Mouse (Mus musculus) CH12.LX (cell line): ENCODE data around the gene Npl. TPM values are rescaled to one million over a fixed set of nuclear protein-coding genes. Genes with fewer than 3 reads are reported as not detected.

ENCODE experiments used
- DNase-seq: peaks from one replicate; pipeline ENCODE4 v3.0.0-alpha.2; 2013; ENCODE audit errors: extremely low read depth
- H3K27ac ChIP-seq: 2 replicates; pipeline ENCODE4 v1.5.1; 2012; ENCODE audit warnings: low read depth, mild to moderate bottlenecking, control low read depth, moderate library complexity; ENCODE audit not compliant: insufficient read depth
- H3K27me3 ChIP-seq: replicated peaks from 2 replicates; pipeline ENCODE3; 2012; ENCODE audit warnings: inconsistent platforms
- H3K36me3 ChIP-seq, 2 experiments: replicated peaks in 1 of 2; 2 replicates each; pipeline versions ENCODE3 to v1.6.1; 2012; ENCODE audit warnings: inconsistent platforms in 1 of 2, low read length in 1 of 2, mild to moderate bottlenecking in 1 of 2, mixed read lengths in 1 of 2, moderate library complexity in 1 of 2; ENCODE audit not compliant: control insufficient read depth in 1 of 2, insufficient read depth in 1 of 2
- H3K4me1 ChIP-seq, 2 experiments: 2 replicates each; pipeline ENCODE4 v1.6.1; 2012; ENCODE audit warnings: inconsistent platforms in 1 of 2, moderate library complexity in 1 of 2; ENCODE audit not compliant: insufficient read depth in 2 of 2, control insufficient read depth in 1 of 2
- H3K4me2 ChIP-seq: 2 replicates; pipeline ENCODE4 v1.6.1; 2012; ENCODE audit warnings: low read depth, mild to moderate bottlenecking, control low read depth; ENCODE audit not compliant: poor library complexity, insufficient read depth, severe bottlenecking
- H3K4me3 ChIP-seq, 3 experiments: fragments of 150-350 bp in 1 of 3; sonication (generic) in 1 of 3; replicated peaks in 1 of 3; 2 replicates each; pipeline versions ENCODE3 to v1.5.1; 2011 to 2012; ENCODE audit warnings: low read depth in 2 of 3, low read length in 2 of 3, mild to moderate bottlenecking in 2 of 3, moderate library complexity in 2 of 3, control low read depth in 1 of 3, improper control_type of control experiment in 1 of 3, inconsistent platforms in 1 of 3, mixed read lengths in 1 of 3; ENCODE audit not compliant: poor library complexity in 1 of 3
- H3K79me2 ChIP-seq: replicated peaks from 2 replicates; pipeline ENCODE4 v1.6.1; 2012; ENCODE audit warnings: mild to moderate bottlenecking, moderate library complexity; ENCODE audit not compliant: control insufficient read depth, poor library complexity, insufficient read depth, severe bottlenecking; ENCODE audit errors: extremely low read depth
- H3K9ac ChIP-seq: 2 replicates; pipeline ENCODE4 v1.6.1; 2012; ENCODE audit warnings: low read depth, mild to moderate bottlenecking, control low read depth, moderate library complexity; ENCODE audit not compliant: insufficient read depth
- H3K9me3 ChIP-seq: replicated peaks from 2 replicates; pipeline ENCODE3; 2012; ENCODE audit warnings: low read length, inconsistent platforms, mixed read lengths
- BHLHE40 ChIP-seq: IDR thresholded peaks from 2 replicates; pipeline ENCODE4 v1.6.1; 2011; ENCODE audit warnings: mild to moderate bottlenecking, low read depth, low read length, improper control_type of control experiment
- CHD2 ChIP-seq: IDR thresholded peaks from 2 replicates; pipeline ENCODE4 v1.6.1; 2011; ENCODE audit warnings: low read length, improper control_type of control experiment
- CTCF ChIP-seq, 2 experiments: IDR thresholded peaks in 1 of 2; conservative IDR thresholded peaks in 1 of 2; 2 replicates each; pipeline ENCODE4 v1.5.1; 2011 to 2012; ENCODE audit warnings: low read depth in 2 of 2, low read length in 2 of 2, improper control_type of control experiment in 1 of 2, inconsistent platforms in 1 of 2, mild to moderate bottlenecking in 1 of 2, moderate library complexity in 1 of 2
- ETS1 ChIP-seq: conservative IDR thresholded peaks from 2 replicates; pipeline ENCODE4 v1.6.1; 2012; ENCODE audit warnings: low read depth, mild to moderate bottlenecking, inconsistent platforms, low read length, improper control_type of control experiment, moderate library complexity
- GABPA ChIP-seq: IDR thresholded peaks from 2 replicates; pipeline ENCODE4 v1.6.1; 2012; ENCODE audit warnings: low read depth, low read length, improper control_type of control experiment, inconsistent platforms; ENCODE audit not compliant: insufficient replicate concordance
- JUND ChIP-seq: conservative IDR thresholded peaks from 2 replicates; pipeline ENCODE4 v1.6.1; 2011; ENCODE audit warnings: low read depth, low read length, improper control_type of control experiment
- MAZ ChIP-seq: IDR thresholded peaks from 2 replicates; pipeline ENCODE4 v1.6.1; 2012; ENCODE audit warnings: low read depth, mild to moderate bottlenecking, inconsistent platforms, low read length, improper control_type of control experiment, moderate library complexity
- MEF2A ChIP-seq: IDR thresholded peaks from 2 replicates; pipeline ENCODE4 v1.6.1; 2014; ENCODE audit warnings: low read depth, mild to moderate bottlenecking, inconsistent platforms, low read length, improper control_type of control experiment, borderline replicate concordance
- MXI1 ChIP-seq: IDR thresholded peaks from 2 replicates; pipeline ENCODE4 v1.6.1; 2011; ENCODE audit warnings: mild to moderate bottlenecking, low read depth, low read length, improper control_type of control experiment
- MYC ChIP-seq: IDR thresholded peaks from 2 replicates; pipeline ENCODE4 v1.6.1; 2011; ENCODE audit warnings: low read depth, mild to moderate bottlenecking, improper control_type of control experiment, low read length
- NELFE ChIP-seq: IDR thresholded peaks from 2 replicates; pipeline ENCODE4 v1.6.1; 2011; ENCODE audit warnings: low read depth, low read length, improper control_type of control experiment
- NRF1 ChIP-seq: IDR thresholded peaks from 2 replicates; pipeline ENCODE4 v1.6.1; 2014; ENCODE audit warnings: low read depth, mild to moderate bottlenecking, inconsistent platforms, low read length, improper control_type of control experiment, moderate library complexity
- POLR2A ChIP-seq: IDR thresholded peaks from 2 replicates; pipeline ENCODE4 v1.6.1; 2011; ENCODE audit warnings: low read depth, mild to moderate bottlenecking, improper control_type of control experiment, low read length
- RAD21 ChIP-seq: IDR thresholded peaks from 2 replicates; pipeline ENCODE4 v1.6.1; 2011; ENCODE audit warnings: low read depth, mild to moderate bottlenecking, low read length, improper control_type of control experiment, moderate library complexity
- SIN3A ChIP-seq: IDR thresholded peaks from 2 replicates; pipeline ENCODE4 v1.6.1; 2012; ENCODE audit warnings: low read length, improper control_type of control experiment, inconsistent platforms
- TBP ChIP-seq: conservative IDR thresholded peaks from 2 replicates; pipeline ENCODE4 v1.6.1; 2011; ENCODE audit warnings: low read depth, low read length, improper control_type of control experiment
- TCF12 ChIP-seq: IDR thresholded peaks from 2 replicates; pipeline ENCODE4 v1.6.1; 2014; ENCODE audit warnings: low read depth, mild to moderate bottlenecking, inconsistent platforms, low read length, improper control_type of control experiment
- UBTF ChIP-seq: IDR thresholded peaks from 2 replicates; pipeline ENCODE4 v1.6.1; 2012; ENCODE audit warnings: low read depth, mild to moderate bottlenecking, inconsistent platforms, low read length, improper control_type of control experiment, moderate library complexity
- USF1 ChIP-seq: IDR thresholded peaks from 2 replicates; pipeline ENCODE4 v1.6.1; 2014; ENCODE audit warnings: low read depth, mild to moderate bottlenecking, inconsistent platforms, low read length, improper control_type of control experiment
- USF2 ChIP-seq: conservative IDR thresholded peaks from 2 replicates; pipeline ENCODE4 v1.6.1; 2011; ENCODE audit warnings: low read depth, low read length, improper control_type of control experiment
- ZC3H11A ChIP-seq: IDR thresholded peaks from 2 replicates; pipeline ENCODE4 v1.6.1; 2012; ENCODE audit warnings: low read depth, mild to moderate bottlenecking, inconsistent platforms, low read length, improper control_type of control experiment
- ZKSCAN1 ChIP-seq: IDR thresholded peaks from 2 replicates; pipeline ENCODE4 v1.6.1; 2012; ENCODE audit warnings: low read depth, inconsistent platforms, low read length, improper control_type of control experiment, borderline replicate concordance
- dilution Hi-C: fragments of 300-500 bp; cut with MboI; formaldehyde crosslinking; loops from 2 replicates; pipeline ENCODE4 v1.14.3; 2020; ENCODE audit warnings: low sequenced_read_pairs; ENCODE audit not compliant: extremely low pct_unique_long_range_greater_than_20kb, extremely low pct_ligation_motif_present
- in situ Hi-C: fragments of 300-500 bp; cut with MboI; formaldehyde crosslinking; loops from 3 replicates; pipeline ENCODE4 v1.14.3; 2019; ENCODE audit warnings: low sequenced_read_pairs, low pct_ligation_motif_present, low pct_unique_long_range_greater_than_20kb, mixed read lengths
- polyA plus RNA-seq: library from polyadenylated mRNA; unstranded; fragments of >175 nt; gene quantifications from 2 replicates; pipeline ENCODE4 v1.2.1, GENCODE M21; 2012; ENCODE audit warnings: low read depth; ENCODE audit not compliant: insufficient read length
- total RNA-seq, 2 experiments: library from RNA; depleted of rRNA; stranded (reverse); fragments of 300-350 nt in 1 of 2; fragments of >200 nt in 1 of 2; gene quantifications; 2 replicates each; pipeline ENCODE4 v1.2.3; 2012 to 2014

Gene Npl
- total and polyA plus RNA-seq, 3 experiments: 0.08 TPM; not detected in 2

DNA sequence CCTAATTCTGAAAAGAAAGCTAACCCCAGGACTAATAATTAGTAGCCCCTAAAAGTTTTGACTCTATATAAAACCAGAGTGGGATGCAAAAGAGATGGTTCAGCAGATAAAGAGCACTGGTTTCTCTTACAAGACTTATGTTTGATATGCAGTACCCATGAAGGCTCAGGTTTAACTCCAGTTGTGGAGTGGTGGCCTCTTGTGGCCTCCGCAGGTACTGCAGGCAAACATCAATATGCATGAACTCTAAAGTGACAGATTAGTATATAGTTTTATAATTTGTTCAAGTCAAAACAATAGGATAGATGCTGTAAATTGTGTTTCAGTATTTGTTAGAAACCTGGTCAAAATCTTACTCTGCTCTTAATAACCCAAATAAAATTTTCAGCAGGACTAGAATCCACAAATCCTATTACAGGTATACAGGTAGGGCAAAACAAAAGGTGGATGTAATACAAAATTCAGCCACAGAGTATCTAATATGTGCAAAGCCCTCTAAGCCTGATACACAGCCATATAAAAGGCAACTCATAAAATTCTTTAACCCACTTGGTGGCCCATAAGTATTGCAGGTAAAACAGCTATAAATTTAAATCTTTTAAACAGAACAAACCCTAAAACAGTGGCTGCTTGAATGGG lies 69.3 kb downstream of the Npl start:
- in situ Hi-C loops: no loop called here
- dilution Hi-C loops: no loop called here
- Histone ChIP-seq H3K4me2 (no peak overlapping the region), H3K27ac (no peak overlapping the region), H3K4me3 (no peak overlapping the region), H3K27me3 (no peaks in the 10 kb centered on the region), H3K9ac (no peak overlapping the region), H3K36me3 (peaks cover 36 to 85% of the 10 kb centered on the region in 2 experiments), H3K9me3 (no peaks in the 10 kb centered on the region), H3K79me2 (peaks cover 90% of the 10 kb centered on the region), H3K4me1 (peaks cover 2 to 44% of the 10 kb centered on the region in 2 experiments; a peak in 3 of 4 replicates)
- peak; percentile 75 for DNase-seq
- TF ChIP-seq RAD21: peak; percentile 23
- no peak for TF ChIP-seq ETS1
- TF ChIP-seq TBP: no peak
- TF ChIP-seq USF2: no peak
- 0 out of 2 replicates have a peak, but pooled peaks have one; percentile 15 for TF ChIP-seq JUND
- TF ChIP-seq CTCF (conservative IDR thresholded peaks at IDR 0.05 in 1 of 2, IDR thresholded peaks at IDR 0.05 in 1 of 2; ENCODE audit: low read depth in 2 of 2, low read length in 2 of 2): peak; percentile 69 to 81
- no peak for TF ChIP-seq POLR2A

DNA sequence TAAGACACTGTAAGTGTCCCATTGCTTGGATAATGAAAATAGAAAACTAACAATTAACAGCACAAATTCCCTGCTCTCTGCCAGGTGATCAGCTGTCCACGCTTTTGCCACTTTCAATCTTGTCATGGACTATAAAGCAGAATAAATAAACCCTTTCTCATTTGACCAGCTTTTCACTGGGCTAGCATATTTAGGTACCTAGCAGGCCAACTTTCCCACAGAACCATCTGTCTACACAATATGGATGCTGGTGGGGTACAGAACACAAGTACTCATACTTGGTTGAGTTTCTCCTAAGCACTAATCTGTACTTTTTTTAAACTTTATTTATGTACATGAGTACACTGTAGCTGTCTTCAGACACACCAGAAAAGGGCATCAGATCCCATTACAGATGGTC lies 70.5 kb downstream of the Npl start:
- Histone ChIP-seq H3K79me2 (peaks cover 84% of the 10 kb centered on the region), H3K36me3 (peaks cover 43 to 92% of the 10 kb centered on the region in 2 experiments), H3K4me1 (peaks cover 2 to 42% of the 10 kb centered on the region in 2 experiments; a peak in 3 of 4 replicates), H3K9ac (no peak overlapping the region), H3K9me3 (no peaks in the 10 kb centered on the region), H3K4me2 (no peak overlapping the region), H3K27me3 (no peaks in the 10 kb centered on the region), H3K4me3 (no peak overlapping the region), H3K27ac (no peak overlapping the region)
- no peak for DNase-seq
- dilution Hi-C loops (no loop called here), in situ Hi-C loops (no loop called here)
- TF ChIP-seq NRF1 (no peak), ZKSCAN1 (no peak), TCF12 (no peak), MAZ (no peak), MYC (no peak), SIN3A (no peak), ZC3H11A (no peak), UBTF (no peak), NELFE (no peak), CHD2 (no peak), USF1 (no peak), BHLHE40 (no peak), MXI1 (no peak), GABPA (no peak), MEF2A (no peak)
